Mouse (Mus musculus) bone marrow macrophage, adult 2 months (primary cell): Measurements from ENCODE around the gene Sept9. TPM values are rescaled to one million over a fixed set of nuclear protein-coding genes. Genes with fewer than 3 reads are reported as not detected.

ENCODE experiments used
- H3K27ac ChIP-seq: 2 replicates; pipeline ENCODE4 v1.5.1; 2012; ENCODE audit warnings: low read depth, low read length; ENCODE audit not compliant: insufficient read depth
- H3K4me1 ChIP-seq: 2 replicates; pipeline ENCODE4 v1.6.1; 2012; ENCODE audit warnings: low read length; ENCODE audit not compliant: control insufficient read depth, insufficient read depth
- H3K4me3 ChIP-seq: 2 replicates; pipeline ENCODE4 v1.5.1; 2012; ENCODE audit warnings: mild to moderate bottlenecking, low read length, moderate library complexity; ENCODE audit not compliant: insufficient read depth
- CTCF ChIP-seq: IDR thresholded peaks from 2 replicates; pipeline ENCODE4 v1.5.1; 2012; ENCODE audit warnings: low read depth, mild to moderate bottlenecking, low read length, moderate library complexity
- POLR2A ChIP-seq: IDR thresholded peaks from 2 replicates; pipeline ENCODE4 v1.6.1; 2012; ENCODE audit warnings: mild to moderate bottlenecking, low read depth, low read length, borderline replicate concordance
- polyA plus RNA-seq: library from polyadenylated mRNA; stranded (reverse); fragments of >200 nt; gene quantifications from 2 replicates; pipeline ENCODE4 v1.2.4, GENCODE M21; 2012; ENCODE audit not compliant: missing spikeins, insufficient read depth, insufficient read length

The Sept9 gene
- polyA plus RNA-seq, 1 experiment = 123 TPM

- Histone ChIP-seq H3K4me1 (no peaks in the 10 kb centered on the region), H3K4me3 (no peak overlapping the region), H3K27ac (no peak overlapping the region)
- no peak for TF ChIP-seq CTCF
- no peak for TF ChIP-seq POLR2A
Observed at GRCm38 (mm10) chr11:117208151-117208673, 8.8 kb downstream of the Sept9 start.

- no peak overlapping the region for H3K4me3 ChIP-seq
- H3K27ac ChIP-seq = no peak overlapping the region
- TF ChIP-seq POLR2A (no peak), CTCF (no peak)
- H3K4me1 ChIP-seq = no peaks in the 10 kb centered on the region
Observed at GRCm38 (mm10) chr11:117216713-117217112, 17.3 kb downstream of the Sept9 start.

- H3K4me3 ChIP-seq = no peak overlapping the region
- no peaks in the 10 kb centered on the region for H3K4me1 ChIP-seq
- TF ChIP-seq CTCF (no peak), POLR2A (no peak)
- H3K27ac ChIP-seq = no peak overlapping the region
Observed at GRCm38 (mm10) chr11:117218070-117218469, 18.6 kb downstream of the Sept9 start.

GRCm38 (mm10) chr11:117218498-117218897 lies 19.0 kb downstream of the Sept9 start:
- no peaks in the 10 kb centered on the region for H3K4me1 ChIP-seq
- TF ChIP-seq CTCF (no peak), POLR2A (no peak)
- H3K27ac ChIP-seq = no peak overlapping the region
- no peak overlapping the region for H3K4me3 ChIP-seq

- no peak overlapping the region for H3K4me3 ChIP-seq
- no peak overlapping the region for H3K27ac ChIP-seq
- no peaks in the 10 kb centered on the region for H3K4me1 ChIP-seq
- TF ChIP-seq POLR2A (no peak), CTCF (no peak)
Observed at GRCm38 (mm10) chr11:117220777-117221176, 21.3 kb downstream of the Sept9 start.

- Histone ChIP-seq H3K27ac (no peak overlapping the region), H3K4me1 (no peaks in the 10 kb centered on the region), H3K4me3 (no peak overlapping the region)
- no peak for TF ChIP-seq CTCF
- TF ChIP-seq POLR2A = no peak
Observed at GRCm38 (mm10) chr11:117221182-117221581, 21.7 kb downstream of the Sept9 start.

- H3K27ac ChIP-seq = no peak overlapping the region
- H3K4me1 ChIP-seq = no peaks in the 10 kb centered on the region
- H3K4me3 ChIP-seq = no peak overlapping the region
- TF ChIP-seq POLR2A (no peak), CTCF (no peak)
Observed at GRCm38 (mm10) chr11:117222899-117223298, 23.4 kb downstream of the Sept9 start.

- no peak overlapping the region for H3K4me3 ChIP-seq
- H3K4me1 ChIP-seq = no peaks in the 10 kb centered on the region
- TF ChIP-seq CTCF (no peak), POLR2A (no peak)
- H3K27ac ChIP-seq = no peak overlapping the region
Observed at GRCm38 (mm10) chr11:117224804-117225203, 25.3 kb downstream of the Sept9 start.

GRCm38 (mm10) chr11:117225531-117226213 lies 26.2 kb downstream of the Sept9 start:
- H3K27ac ChIP-seq = no peak overlapping the region
- TF ChIP-seq POLR2A = no peak
- TF ChIP-seq CTCF = no peak
- H3K4me1 ChIP-seq = no peaks in the 10 kb centered on the region
- H3K4me3 ChIP-seq = no peak overlapping the region

- H3K4me1 ChIP-seq = no peaks in the 10 kb centered on the region
- H3K4me3 ChIP-seq = no peak overlapping the region
- TF ChIP-seq CTCF = no peak
- no peak for TF ChIP-seq POLR2A
- H3K27ac ChIP-seq = no peak overlapping the region
Observed at GRCm38 (mm10) chr11:117226214-117226535, 26.7 kb downstream of the Sept9 start.

GRCm38 (mm10) chr11:117228139-117228538 lies 28.7 kb downstream of the Sept9 start:
- no peak overlapping the region for H3K4me3 ChIP-seq
- no peak overlapping the region for H3K27ac ChIP-seq
- no peaks in the 10 kb centered on the region for H3K4me1 ChIP-seq
- TF ChIP-seq POLR2A (no peak), CTCF (no peak)
